Mouse (Mus musculus) liver, embryonic 14 days (tissue): Measurements from ENCODE around the gene Mapk14. TPM values are rescaled to one million over a fixed set of nuclear protein-coding genes. Genes with fewer than 3 reads are reported as not detected.

ENCODE experiments used
- polyA plus RNA-seq: library from polyadenylated mRNA; depleted of rRNA; stranded (reverse); fragments of >200 nt; gene quantifications from 2 replicates; pipeline ENCODE4 v1.2.3, GENCODE M21; 2012; rRNA removed

Gene Mapk14
- 34.5 and 39.9 TPM in 2 replicates for polyA plus RNA-seq

GRCm38 (mm10) chr17:28690776-28691686, at the start of gene Mapk14:
Mapk14 (plus strand) TSS chr17:28691329.

GRCm38 (mm10) chr17:28689586-28690283, 1.4 kb upstream of the Mapk14 start, which contains the start of gene Slc26a8:
Slc26a8 (minus strand) TSS chr17:28690233.

GRCm38 (mm10) chr17:28725783-28726182, 34.7 kb downstream of the Mapk14 start, which contains the start of gene AC170998.1:
AC170998.1 (plus strand) TSS chr17:28726083.

GRCm38 (mm10) chr17:28769121-28769874, 78.2 kb downstream of the Mapk14 start, which contains the start of gene Mapk13:
Mapk13 (plus strand) TSS chr17:28769297.

Other genes with a start within 250 kb of the Mapk14 start
- 7.8 and 8.6 TPM in 2 replicates for gene Fkbp5, start 173.8 kb upstream of the Mapk14 start, polyA plus RNA-seq
- gene Armc12, start 160.5 kb upstream of the Mapk14 start, polyA plus RNA-seq: not detected in 2 replicates
- not detected in 2 replicates for gene Clpsl2, start 141.9 kb upstream of the Mapk14 start, polyA plus RNA-seq
- 0.75 and 1.3 TPM in 2 replicates for gene Clps, start 130.6 kb upstream of the Mapk14 start, polyA plus RNA-seq
- gene Lhfpl5, start 115.7 kb upstream of the Mapk14 start, polyA plus RNA-seq: not detected in 2 replicates
- gene Srpk1, start 68.6 kb upstream of the Mapk14 start, polyA plus RNA-seq: 13.2 and 15.8 TPM in 2 replicates
- gene Slc26a8, start 1.1 kb upstream of the Mapk14 start, polyA plus RNA-seq: 0.32 and 0.38 TPM in 2 replicates
- gene AC170998.1, start 34.8 kb downstream of the Mapk14 start, polyA plus RNA-seq: 0.12 and 0.16 TPM in 2 replicates
- gene Mapk13, start 78.0 kb downstream of the Mapk14 start, polyA plus RNA-seq: 1.2 and 1.7 TPM in 2 replicates
- 77.1 and 106 TPM in 2 replicates for gene Brpf3, start 109.8 kb downstream of the Mapk14 start, polyA plus RNA-seq
- gene Pnpla1, start 167.1 kb downstream of the Mapk14 start, polyA plus RNA-seq: 0.01 and 0.02 TPM in 2 replicates
- 0.06 TPM in 2 replicates for gene 4930539E08Rik, start 224.0 kb downstream of the Mapk14 start, polyA plus RNA-seq